Mouse (Mus musculus) gastrocnemius, postnatal 25 days (tissue): ENCODE results near the gene Zcchc17. TPM values are rescaled to one million over a fixed set of nuclear protein-coding genes. Genes with fewer than 3 reads are reported as not detected.

ENCODE experiments used
- DNase-seq: peaks from one replicate; pipeline ENCODE4 v3.0.0; 2022
- total RNA-seq, 2 experiments: library from RNA; stranded (reverse); gene quantifications; 1 replicate in 1 of 2; 2 replicates in 1 of 2; pipeline ENCODE4 v1.2.3; 2021

Zcchc17 gene
- total RNA-seq, 2 experiments from 2014 or later: 36.1 to 37.7 TPM

DNA sequence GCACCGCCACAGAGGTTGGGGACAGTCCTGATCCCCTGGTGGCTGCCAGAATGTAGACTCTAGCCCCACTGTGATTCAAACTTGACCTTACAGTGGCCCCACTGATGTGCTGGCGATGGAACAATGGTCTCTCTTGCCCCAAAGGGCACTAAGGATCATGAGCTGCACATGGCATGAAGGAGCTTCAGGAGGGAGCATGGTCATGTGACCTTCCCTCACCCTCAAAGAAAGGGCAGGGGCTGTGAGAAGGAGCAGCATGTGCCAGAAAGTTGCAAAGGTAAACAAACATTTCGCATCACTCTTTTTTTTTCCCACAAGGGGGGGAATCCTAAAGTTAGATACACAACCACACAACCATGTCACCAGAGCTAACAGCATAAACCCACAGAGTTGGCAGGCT, 41.6 kb downstream of the Zcchc17 start:
- no peak for DNase-seq

GRCm38 (mm10) chr4:130316691-130317090, 43.1 kb downstream of the Zcchc17 start:
- no peak for DNase-seq

DNA sequence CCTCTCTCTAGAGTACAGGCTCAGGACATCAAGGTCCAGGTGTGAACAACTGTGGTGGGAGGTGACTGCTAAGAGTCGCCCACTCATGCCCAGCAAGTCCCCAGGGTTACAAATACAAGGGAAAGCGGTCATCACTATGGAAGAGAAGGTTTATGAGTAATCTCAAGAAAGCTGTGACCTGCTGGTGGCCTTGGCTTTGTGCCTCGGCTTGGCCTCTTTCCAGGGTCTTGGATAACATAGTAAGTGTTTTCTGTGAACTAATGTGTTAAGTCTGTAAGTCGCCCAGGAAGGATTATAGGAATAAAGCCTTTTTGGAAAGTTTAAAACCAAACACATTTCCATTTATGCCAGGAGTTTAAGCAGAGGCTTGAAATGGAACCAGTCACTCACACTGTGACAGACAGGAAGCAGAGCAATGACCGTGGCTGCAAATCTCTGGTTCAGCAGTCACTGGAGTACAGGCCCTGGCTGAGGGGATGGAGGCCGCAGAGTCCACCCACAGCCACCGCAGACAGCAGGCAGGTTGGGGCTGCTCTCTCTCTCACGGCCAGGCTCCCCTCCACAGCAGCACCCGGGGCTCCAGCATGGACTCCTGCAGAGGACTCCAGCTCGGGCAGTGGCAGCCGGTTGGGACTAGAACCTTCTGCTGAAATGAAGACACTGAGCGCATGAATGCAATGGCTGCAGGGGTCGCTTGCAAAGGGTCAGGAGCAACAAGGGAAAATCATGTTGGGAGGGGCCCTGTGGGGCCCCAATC, 43.8 kb downstream of the Zcchc17 start:
- no peak for DNase-seq

GRCm38 (mm10) chr4:130313552-130313951, 46.2 kb downstream of the Zcchc17 start:
- no peak for DNase-seq

DNA sequence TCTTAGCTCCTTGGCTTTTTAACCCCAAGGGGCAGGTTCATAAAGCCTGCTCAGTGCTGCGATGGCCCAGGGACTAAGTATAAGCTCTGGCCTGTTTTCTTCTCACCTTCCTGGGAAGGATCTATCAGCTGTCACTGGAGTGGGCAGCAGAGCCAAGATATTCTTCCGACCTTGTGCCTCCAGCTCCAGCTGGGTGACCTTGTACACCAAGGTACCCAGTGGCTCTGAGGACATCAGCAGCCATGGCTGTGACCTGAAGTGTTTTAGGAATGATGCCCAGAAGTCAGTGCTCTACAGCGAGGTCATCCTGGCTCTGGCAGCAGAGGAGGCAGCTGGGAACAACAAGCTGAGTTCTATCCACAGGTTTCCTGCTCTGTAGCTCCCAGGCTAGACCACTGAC, 47.2 kb downstream of the Zcchc17 start:
- peak; percentile 47 for DNase-seq

- DNase-seq: no peak
Observed at GRCm38 (mm10) chr4:130309254-130309653, 50.5 kb downstream of the Zcchc17 start.

DNA sequence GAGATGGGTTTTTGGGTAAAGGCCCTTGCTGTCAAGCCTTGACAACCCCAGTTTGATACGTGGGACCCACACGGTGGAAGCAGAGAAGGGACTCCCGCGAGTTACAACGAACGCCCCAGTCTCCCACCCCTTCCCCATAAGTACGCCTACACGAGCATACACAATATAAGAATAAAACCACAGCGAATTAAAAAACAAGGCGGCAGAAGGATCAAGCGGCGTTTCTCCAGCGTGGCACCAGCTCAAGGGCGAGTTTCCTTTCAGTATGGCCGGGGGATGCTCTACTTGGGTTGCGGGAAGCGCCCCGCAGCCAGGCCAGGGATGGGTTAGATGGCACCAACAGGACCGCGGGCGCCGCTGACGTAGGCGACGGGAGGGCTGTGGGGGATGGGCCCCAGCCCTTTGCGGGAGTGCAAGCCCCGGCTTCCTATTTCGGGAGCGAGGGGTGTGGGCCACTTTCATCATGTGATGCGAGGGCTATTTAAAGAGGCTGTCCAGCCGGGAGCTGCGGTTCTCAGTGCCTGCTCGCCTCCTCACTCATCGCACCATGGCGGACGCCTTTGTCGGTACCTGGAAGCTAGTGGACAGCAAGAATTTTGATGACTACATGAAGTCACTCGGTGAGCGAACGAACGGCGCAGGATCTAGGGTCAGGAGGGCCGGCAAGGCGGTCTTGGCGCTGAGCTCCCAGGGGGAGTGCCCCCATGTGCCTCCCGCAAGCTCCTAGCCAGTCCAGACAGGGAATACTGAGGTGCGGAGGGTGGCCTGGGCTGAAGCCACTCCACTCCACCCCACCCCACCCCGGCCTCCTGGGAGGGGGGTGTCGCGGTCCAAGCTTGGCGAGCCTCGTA, 51.3 kb downstream of the Zcchc17 start, which contains the start of the genes Fabp3 and Gm10570:
Fabp3 (plus strand) TSS at position 365 of the 851 bp plus-strand sequence.
Gm10570 (minus strand) TSS at position 444 of the 851 bp plus-strand sequence.
- DNase-seq: peak; percentile 77

GRCm38 (mm10) chr4:130307851-130308230, 51.9 kb downstream of the Zcchc17 start:
- DNase-seq: peak; percentile 50

- DNase-seq: peak; percentile 80
Observed at GRCm38 (mm10) chr4:130306796-130307630, 52.7 kb downstream of the Zcchc17 start.

DNA sequence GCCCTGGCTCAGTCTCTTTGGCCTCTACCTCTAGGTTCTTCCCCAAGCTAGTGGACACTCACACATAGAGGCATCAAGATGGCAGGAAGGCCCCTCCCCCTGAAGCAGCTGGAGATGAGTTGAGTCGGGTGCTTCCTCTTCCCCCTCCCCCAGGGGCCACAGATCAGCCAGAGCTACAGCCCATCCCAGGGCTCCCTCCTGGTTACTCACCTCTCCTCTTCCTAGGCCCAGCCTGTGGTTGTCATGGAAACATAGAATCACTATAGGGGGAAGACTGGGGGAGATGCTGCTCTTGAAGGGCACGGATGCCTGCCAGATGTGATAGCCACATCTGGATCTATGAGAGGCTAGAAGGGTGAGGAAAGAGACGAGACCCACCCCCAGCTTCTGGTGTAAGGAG, 55.0 kb downstream of the Zcchc17 start:
- no peak for DNase-seq

DNA sequence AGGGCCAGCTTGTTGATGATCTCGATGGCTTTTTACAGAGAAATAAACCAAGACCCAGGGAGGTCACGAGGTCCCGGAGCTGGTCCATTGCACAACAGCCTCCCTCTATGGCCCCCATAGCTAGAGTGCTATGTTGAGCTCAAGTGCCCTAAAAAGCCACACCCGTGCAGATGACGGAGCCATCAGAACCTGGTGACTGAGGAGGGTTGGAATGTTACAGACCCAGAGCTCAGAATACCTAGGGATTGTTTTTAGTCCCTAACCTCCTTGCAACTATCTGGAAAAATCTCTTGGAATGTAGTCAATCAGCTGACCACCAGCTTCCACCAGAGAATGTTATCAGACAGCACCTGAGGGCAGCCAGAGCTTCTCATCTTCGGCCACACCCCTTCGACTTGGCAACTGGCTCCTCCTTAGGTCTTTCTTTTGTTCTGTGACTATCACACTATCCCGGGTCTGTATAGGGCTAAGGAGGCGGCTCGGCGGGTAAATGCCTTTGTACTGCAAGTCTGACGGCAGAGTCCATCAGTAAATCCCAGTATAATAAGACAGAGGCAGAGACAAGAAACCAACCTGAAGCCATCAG, 57.4 kb downstream of the Zcchc17 start:
- DNase-seq: no peak

DNA sequence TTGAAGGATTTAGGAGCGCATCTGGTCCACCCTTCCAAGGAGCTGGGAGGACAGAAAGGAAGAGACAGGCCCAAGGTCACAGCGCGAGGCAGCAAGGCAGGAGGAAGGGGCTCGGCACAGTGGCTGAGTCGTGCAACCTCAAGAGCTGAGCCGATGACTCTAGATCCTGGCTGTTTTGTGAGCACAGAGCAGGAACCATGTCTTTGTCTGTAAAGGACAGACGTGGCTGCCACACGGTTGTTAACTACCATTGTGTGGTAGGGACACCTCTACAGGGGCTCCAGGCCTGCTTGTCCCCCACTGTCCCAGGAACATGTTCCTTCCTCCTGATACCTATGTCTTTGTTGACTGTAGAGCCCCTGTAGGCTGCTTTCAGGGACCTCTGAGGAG, 60.1 kb downstream of the Zcchc17 start:
- no peak for DNase-seq

DNA sequence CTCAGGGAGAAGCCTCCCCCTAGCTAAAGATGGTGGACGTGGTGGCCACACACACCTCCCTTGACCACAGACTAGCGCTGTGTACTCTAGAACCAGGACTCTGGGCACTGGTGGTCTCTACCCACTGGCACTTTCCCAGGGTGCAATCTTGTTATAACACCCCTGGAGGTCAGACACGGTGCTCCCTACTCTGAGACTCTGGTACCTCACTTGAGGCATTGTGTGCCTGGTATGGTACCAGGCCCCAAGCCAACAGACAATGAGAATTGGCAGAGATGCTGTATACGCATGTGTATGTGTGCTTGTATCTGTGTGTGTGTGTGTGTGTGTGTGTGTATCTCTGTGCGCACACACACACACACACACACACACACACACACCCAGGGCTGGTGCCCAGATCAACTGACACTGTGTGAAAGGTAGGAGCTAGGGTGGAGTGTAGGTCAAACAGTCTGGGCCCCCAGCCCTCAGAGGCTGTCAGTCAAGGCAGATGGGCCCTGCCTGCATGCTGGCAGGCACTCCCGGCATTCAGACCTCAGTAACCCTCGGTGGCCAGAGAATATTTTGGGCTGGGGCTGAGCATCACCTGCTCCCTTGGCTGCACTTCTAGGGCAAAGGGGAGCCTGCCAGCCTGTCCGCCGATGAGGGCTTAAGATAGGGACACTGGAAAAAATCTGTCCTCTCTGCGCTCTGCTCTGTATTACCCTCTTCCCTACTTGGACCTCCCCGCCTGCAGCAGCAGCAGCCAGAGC, 60.7 kb downstream of the Zcchc17 start:
- DNase-seq: peak; percentile 88

GRCm38 (mm10) chr4:130297123-130297529, 62.6 kb downstream of the Zcchc17 start:
- DNase-seq: no peak

- DNase-seq: no peak
Observed at GRCm38 (mm10) chr4:130296243-130296965, 63.3 kb downstream of the Zcchc17 start.

- DNase-seq: no peak
Observed at GRCm38 (mm10) chr4:130295047-130295745, 64.5 kb downstream of the Zcchc17 start.

GRCm38 (mm10) chr4:130294513-130294912, 65.2 kb downstream of the Zcchc17 start:
- DNase-seq: no peak

DNA sequence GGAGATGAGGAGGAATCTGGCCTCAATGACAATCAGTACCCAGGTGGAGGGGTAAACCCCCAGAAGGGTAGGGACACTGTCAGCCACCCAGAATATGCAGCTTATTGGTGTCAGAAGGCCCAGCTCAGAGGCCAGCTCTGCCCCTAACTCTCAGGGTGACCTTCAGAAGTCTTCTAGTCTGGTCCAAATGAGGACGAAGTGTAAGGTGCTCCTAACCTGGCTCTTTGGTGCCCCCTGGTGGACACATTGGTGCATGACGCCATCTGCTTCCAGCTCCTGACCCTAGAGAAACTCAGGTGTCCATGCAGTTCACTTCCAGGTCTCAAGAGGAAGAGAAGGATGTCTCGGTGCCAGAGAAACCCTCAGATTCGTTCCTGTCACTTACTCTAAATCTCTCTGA, 67.5 kb downstream of the Zcchc17 start:
- no peak for DNase-seq

DNA sequence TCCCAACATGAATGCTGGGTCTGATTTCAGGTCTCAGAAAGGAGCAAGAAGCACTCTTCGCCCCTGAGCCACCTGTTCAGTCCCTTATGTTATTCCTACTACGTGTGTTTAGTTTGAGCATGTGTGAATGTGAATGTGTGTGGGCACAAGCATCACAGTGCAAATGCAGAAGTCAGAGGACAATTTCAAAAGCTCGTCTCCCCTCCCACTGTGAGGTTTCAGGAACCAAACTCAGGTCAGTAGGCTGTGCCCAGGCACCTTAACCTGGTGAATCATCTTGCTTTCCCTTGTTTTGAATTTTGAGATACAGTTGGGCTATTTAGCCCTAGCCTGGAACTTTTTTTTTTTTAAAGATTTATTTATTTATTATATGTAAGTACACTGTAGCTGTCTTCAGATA, 69.9 kb downstream of the Zcchc17 start:
- no peak for DNase-seq

DNA sequence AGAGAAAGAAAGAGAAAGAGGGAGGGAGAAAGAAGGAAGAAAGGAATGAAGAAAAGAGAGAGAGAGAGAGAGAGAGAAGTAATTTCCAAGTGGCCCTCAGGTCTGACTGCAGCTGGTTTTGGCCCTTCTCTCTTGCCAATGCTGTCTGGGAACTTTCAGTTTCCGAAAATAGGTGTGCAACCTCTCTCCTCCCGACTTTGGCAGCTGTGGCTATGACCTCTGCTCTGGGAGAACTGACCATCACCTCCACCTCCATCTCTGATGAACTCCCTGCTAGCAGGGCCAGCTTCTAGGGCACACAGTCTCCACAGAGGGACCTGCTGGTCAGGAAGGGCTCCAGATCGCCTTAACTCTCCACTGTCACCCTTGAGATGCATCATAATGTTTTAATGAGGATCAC, 73.2 kb downstream of the Zcchc17 start:
- peak; percentile 44 for DNase-seq
